Mouse (Mus musculus) erythroblast, adult 5-6 weeks (primary cell): ENCODE data around the gene Gm38119. TPM values are rescaled to one million over a fixed set of nuclear protein-coding genes. Genes with fewer than 3 reads are reported as not detected.

Experiments
- ATAC-seq: replicated peaks from 2 replicates; pipeline ENCODE4 v1.8.0; 2016; ENCODE audit warnings: moderate number of reproducible peaks, mild to moderate bottlenecking, moderate TSS enrichment, inconsistent platforms; ENCODE audit not compliant: poor library complexity, low FRiP score, severe bottlenecking
- total RNA-seq, 2 experiments: library from RNA; stranded (forward) in 1 of 2; stranded (reverse) in 1 of 2; fragments of 150-400 nt in 1 of 2; fragments of 200-764, 138-1000 nt in 1 of 2; gene quantifications; 2 replicates each; pipeline versions ENCODE4 v1.2.3 to v1.2.4; 2015 to 2017; ENCODE audit warnings: low replicate concordance in 2 of 2

Gene Gm38119
- total RNA-seq (2015; ENCODE audit: low replicate concordance) (not detected in 2 replicates), total RNA-seq (2017; ENCODE audit: low replicate concordance) (not detected in 2 replicates)

DNA sequence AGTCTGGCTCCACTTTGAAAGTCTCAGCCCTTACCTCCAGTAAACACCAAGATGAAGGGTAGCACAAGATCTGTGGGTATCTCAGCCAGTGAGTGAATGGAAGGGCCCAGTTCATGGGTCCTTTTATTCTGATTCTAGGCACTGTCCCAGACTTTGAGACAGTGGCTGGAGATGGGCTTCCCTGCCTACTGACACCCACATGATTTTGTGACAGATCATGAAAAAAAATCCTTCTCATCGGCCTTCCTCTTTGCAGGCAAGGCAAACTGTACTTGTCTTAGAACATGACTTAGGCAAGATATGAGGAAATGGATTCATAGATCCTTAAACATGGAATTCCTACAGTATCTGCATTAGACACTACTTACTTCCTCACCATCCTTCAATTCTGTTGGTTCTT is at the start of gene Gm38119:
Gene Gm38119 (minus strand): TSS at position 101 of the 400 bp plus-strand sequence.
- ATAC-seq = no peak

DNA sequence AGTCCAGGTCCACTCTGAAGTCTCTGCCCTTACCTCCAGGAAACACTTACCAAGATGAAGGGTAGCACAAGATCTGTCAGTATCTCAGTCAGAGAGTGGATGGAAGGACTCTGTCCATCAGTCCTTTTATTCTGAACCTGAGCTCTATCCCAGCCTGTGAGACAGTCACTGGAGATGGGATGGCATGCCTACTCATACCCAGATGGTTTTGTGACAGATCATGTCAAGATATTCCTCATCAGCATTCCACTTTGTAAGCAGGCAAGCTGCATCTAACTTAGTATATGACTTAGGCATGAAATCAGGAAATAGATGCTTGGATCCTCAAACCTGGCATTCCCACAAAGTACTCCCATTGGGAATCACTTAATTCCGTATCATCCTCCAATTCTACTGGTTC is 39.9 kb upstream of the Gm38119 start, which contains the start of gene Lce1i:
Gene Lce1i (minus strand): TSS at position 101 of the 400 bp plus-strand sequence.
- ATAC-seq = no peak

DNA sequence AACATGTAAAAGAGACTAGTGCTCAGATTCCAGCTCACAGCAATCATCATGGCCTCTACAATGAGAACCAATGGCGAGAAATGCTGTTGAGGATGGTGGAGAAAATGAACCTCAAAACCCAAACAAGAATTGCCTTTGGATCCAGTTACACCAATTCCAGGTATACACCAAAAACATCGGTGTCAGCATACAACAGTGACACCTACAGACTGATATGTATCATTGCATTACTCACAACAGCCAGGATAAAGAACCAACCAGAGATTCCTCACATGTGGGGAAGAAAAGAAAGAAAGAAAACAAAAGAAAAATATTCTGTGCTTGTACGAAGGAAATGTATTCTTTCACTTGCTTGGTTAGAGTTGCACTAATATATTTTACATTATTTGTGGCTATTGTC is 32.7 kb upstream of the Gm38119 start:
- no peak for ATAC-seq

DNA sequence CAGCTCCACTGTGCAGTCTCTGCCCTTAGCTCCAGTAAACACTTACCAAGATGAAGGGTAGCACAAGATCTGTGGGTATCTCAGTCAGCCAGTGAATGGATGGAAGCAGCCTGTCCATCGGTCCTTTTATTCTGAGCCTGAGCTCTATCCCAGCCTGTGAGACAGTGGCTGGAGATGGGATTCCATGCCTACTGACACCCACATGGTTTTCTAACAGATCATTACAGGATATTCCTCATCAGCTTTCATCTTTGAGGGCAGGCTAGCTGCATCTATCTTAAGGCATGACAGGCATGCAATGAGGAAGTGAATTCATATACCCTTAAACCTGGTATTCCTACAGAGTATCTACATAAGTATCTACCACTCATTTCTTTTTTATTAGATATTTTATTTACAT is 26.1 kb upstream of the Gm38119 start, which contains the start of gene Lce1h:
Gene Lce1h (minus strand): TSS at position 101 of the 400 bp plus-strand sequence.
- ATAC-seq = no peak

DNA sequence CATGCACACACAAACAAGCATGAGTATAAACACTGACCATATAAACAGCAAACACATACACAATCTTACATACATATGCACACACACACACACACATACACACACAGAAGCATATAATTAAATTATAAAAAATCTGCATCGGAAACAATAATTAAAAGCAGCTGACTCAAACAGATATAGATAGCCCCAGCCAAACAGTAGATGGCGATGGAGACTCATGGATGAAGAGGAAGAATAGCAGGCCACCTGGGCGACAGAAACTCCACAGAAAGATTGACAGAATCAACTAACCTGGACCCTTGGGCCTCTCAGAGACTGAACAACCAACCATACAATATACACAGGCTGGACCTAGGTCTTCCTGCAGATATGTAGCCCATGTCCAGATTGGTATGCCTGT is 14.3 kb upstream of the Gm38119 start:
- ATAC-seq = no peak

DNA sequence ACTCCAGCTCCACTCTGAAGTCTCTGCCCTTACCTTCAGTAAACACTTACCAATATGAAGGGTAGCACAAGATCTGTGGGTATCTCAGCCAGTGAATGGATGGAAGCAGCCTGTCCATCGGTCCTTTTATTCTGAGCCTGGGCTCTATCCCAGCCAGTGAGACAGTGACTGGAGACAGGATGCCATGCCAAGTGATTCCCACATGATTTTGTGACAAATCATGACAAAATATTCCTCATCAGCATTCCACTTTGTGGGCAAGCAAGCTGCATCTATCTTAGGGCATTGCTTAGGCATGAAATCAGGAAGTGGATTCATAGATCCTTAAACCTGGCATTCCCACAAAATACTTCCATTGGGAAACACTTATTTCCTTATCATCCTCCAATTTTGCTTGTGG is 13.3 kb upstream of the Gm38119 start, which contains the start of gene Lce1g:
Gene Lce1g (minus strand): TSS at position 101 of the 400 bp plus-strand sequence.
- ATAC-seq = no peak

DNA sequence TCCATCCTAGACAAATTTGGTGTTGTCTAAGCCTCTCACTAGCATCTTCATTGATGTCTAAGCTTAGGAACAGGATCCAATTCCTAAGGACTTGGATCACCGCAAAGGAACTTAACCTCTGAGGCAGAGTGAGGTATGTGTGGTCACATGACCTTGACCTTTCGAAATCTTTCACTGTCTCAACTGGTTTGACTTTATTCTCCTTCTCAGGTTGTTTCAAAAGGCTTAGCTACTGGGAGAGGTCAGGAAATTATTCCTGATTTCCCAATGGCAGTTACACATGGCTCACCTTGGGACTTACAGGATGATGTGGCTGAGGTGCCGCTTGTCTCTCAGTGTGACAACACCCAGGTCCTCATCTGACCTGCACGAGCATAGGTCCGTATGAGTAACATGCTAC is 16.3 kb downstream of the Gm38119 start:
- ATAC-seq = no peak

DNA sequence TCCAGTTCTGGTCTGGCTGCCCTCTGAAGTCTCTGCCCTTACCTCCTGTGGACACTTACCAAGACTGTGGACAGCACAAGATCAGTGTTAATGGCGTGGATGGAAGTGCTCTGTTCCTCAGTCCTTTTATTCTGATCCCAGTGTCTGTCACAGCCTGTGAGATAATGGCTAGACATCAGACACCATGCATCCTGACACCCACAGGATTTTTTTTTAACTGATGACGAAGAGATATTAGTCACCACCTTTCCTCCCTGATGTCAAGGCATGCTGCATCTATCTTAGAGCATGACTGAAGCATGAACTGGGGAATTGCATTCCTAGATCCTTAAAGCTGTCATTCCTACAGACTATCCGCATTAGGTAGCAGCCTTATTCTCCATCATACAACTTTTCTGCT is 18.6 kb downstream of the Gm38119 start, which contains the start of gene Lce1f:
Gene Lce1f (minus strand): TSS at position 101 of the 400 bp plus-strand sequence.
- no peak for ATAC-seq

DNA sequence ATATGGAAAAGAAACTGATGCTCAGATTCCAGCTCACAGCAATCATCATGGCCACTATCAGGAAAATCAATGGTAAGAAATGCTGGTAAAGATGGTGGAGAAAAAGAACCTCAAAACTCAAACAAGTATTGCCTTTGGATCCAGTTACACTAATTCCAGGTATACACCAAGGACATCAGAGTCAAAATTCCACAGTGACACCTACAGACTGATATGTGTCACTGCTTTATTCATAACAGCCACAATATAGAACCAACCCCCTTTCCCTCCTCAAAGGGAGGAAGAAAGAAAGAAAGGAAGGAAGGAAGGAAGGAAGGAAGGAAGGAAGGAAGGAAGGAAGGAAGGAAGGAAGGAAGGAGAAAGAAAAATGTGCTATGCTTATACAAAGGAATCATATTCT is 23.8 kb downstream of the Gm38119 start:
- ATAC-seq = no peak

DNA sequence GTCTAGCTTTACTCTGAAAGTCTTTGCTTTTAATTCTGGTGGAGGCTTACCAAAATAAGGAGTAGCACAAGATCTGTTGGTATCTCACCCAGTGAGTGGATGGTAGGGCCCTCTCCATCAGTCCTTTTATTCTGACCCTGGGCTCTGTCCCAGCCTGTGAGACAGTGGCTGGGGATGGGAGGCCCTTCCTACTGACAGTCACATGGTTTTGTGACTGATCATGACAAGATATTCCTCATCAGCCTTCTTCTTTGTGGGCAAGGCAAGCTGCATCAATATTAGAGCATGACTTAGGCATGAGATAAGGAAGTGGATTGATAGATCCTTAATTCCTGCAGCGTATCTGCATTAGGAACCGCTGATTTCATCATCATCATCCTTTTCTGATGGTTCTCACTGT is 29.9 kb downstream of the Gm38119 start, which contains the start of gene Lce1e:
Gene Lce1e (minus strand): TSS at position 101 of the 400 bp plus-strand sequence.
- no peak for ATAC-seq

DNA sequence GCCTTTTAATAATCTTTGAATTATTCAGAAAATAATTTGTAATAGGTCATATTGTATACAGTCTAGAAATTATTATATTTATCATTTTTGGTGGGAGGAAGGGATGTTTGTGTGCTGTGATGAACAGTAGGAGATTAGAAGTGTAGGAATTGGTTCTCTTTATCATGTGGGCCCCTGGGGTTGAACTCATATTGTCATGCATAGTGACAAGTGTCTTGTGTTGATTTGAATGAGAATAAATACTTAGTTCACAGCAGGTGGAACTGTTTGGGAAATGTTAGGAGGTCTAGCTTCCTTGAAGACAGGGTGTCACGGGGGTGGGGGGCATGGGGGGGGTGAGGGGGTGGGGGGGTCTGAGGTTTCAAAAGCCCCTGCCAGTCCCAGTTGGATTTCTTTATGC is 44.3 kb downstream of the Gm38119 start:
- ATAC-seq = no peak

DNA sequence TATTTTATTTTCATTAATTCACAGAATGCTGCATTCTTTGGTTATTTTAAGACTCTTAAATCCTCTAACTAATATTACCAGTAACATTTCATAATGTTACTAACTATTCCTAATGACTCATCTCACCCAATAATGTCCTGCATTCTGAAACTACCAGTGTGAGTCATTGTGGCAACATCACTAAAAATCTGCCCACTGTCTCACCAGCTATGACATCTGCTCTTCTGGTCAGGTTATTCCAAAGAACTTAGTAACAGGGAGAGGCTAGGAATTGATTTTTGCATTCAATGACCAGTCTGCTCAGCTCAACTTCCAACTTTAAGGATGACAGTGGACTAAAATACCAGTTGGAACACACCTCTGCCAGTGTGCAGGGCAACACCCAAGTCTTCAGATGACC is 47.2 kb downstream of the Gm38119 start:
- no peak for ATAC-seq

DNA sequence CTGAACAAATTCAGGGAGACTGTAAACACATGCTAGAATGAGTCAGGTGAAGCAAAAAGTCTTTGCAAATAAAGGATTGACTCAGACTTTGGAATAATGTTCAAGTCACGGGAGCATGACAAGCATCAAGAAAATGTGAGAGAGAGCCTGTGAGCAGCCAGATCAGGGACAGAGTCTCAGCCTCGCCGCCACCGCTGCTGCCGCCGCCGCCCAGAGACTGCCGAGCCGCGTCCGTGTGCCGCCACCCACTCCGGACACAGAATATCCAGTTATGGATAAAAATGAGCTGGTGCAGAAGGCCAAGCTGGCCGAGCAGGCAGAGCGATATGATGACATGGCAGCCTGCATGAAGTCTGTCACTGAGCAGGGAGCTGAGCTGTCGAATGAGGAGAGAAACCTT is 49.7 kb downstream of the Gm38119 start:
- ATAC-seq = peak; percentile 95

Other genes with a start within 250 kb of the Gm38119 start
- not detected in 2 replicates for gene Sprr4, start 238.6 kb downstream of the Gm38119 start, total RNA-seq (2015; ENCODE audit: low replicate concordance)
- not detected in 2 replicates for gene Sprr4, start 238.6 kb downstream of the Gm38119 start, total RNA-seq (2017; ENCODE audit: low replicate concordance)
- gene 2310046K23Rik, start 204.6 kb downstream of the Gm38119 start, total RNA-seq (2015; ENCODE audit: low replicate concordance) = not detected in 2 replicates
- not detected in 2 replicates for gene 2310046K23Rik, start 204.6 kb downstream of the Gm38119 start, total RNA-seq (2017; ENCODE audit: low replicate concordance)
- 1.0 TPM in 1 of 2 replicates, not detected in the other for gene Ivl, start 165.4 kb downstream of the Gm38119 start, total RNA-seq (2015; ENCODE audit: low replicate concordance)
- 0.56 TPM in 1 of 2 replicates, not detected in the other for gene Ivl, start 165.4 kb downstream of the Gm38119 start, total RNA-seq (2017; ENCODE audit: low replicate concordance)
- gene Smcp, start 150.1 kb downstream of the Gm38119 start, total RNA-seq (2015; ENCODE audit: low replicate concordance) = not detected in 2 replicates
- not detected in 2 replicates for gene Smcp, start 150.1 kb downstream of the Gm38119 start, total RNA-seq (2017; ENCODE audit: low replicate concordance)
- not detected in 2 replicates for gene 2210017I01Rik, start 131.6 kb downstream of the Gm38119 start, total RNA-seq (2015; ENCODE audit: low replicate concordance)
- gene 2210017I01Rik, start 131.6 kb downstream of the Gm38119 start, total RNA-seq (2017; ENCODE audit: low replicate concordance) = not detected in 2 replicates
- gene Lce6a, start 117.4 kb downstream of the Gm38119 start, total RNA-seq (2015; ENCODE audit: low replicate concordance) = not detected in 2 replicates
- gene Lce6a, start 117.4 kb downstream of the Gm38119 start, total RNA-seq (2017; ENCODE audit: low replicate concordance) = not detected in 2 replicates
- gene Lce1a1, start 90.8 kb downstream of the Gm38119 start, total RNA-seq (2015; ENCODE audit: low replicate concordance) = not detected in 2 replicates
- gene Lce1a1, start 90.8 kb downstream of the Gm38119 start, total RNA-seq (2017; ENCODE audit: low replicate concordance) = not detected in 2 replicates
- not detected in 2 replicates for gene Lce1b, start 82.2 kb downstream of the Gm38119 start, total RNA-seq (2015; ENCODE audit: low replicate concordance)
- gene Lce1b, start 82.2 kb downstream of the Gm38119 start, total RNA-seq (2017; ENCODE audit: low replicate concordance) = not detected in 2 replicates
- not detected in 2 replicates for gene Lce1a2, start 68.8 kb downstream of the Gm38119 start, total RNA-seq (2015; ENCODE audit: low replicate concordance)
- gene Lce1a2, start 68.8 kb downstream of the Gm38119 start, total RNA-seq (2017; ENCODE audit: low replicate concordance) = not detected in 2 replicates
- gene Lce1c, start 59.8 kb downstream of the Gm38119 start, total RNA-seq (2015; ENCODE audit: low replicate concordance) = not detected in 2 replicates
- gene Lce1c, start 59.8 kb downstream of the Gm38119 start, total RNA-seq (2017; ENCODE audit: low replicate concordance) = not detected in 2 replicates
- gene Lce1d, start 51.9 kb downstream of the Gm38119 start, total RNA-seq (2015; ENCODE audit: low replicate concordance) = not detected in 2 replicates
- not detected in 2 replicates for gene Lce1d, start 51.9 kb downstream of the Gm38119 start, total RNA-seq (2017; ENCODE audit: low replicate concordance)
- gene Lce1e, start 30.0 kb downstream of the Gm38119 start, total RNA-seq (2015; ENCODE audit: low replicate concordance) = not detected in 2 replicates
- gene Lce1e, start 30.0 kb downstream of the Gm38119 start, total RNA-seq (2017; ENCODE audit: low replicate concordance) = not detected in 2 replicates
- gene Lce1f, start 18.7 kb downstream of the Gm38119 start, total RNA-seq (2015; ENCODE audit: low replicate concordance) = not detected in 2 replicates
- not detected in 2 replicates for gene Lce1f, start 18.7 kb downstream of the Gm38119 start, total RNA-seq (2017; ENCODE audit: low replicate concordance)
- not detected in 2 replicates for gene Lce1g, start 13.2 kb upstream of the Gm38119 start, total RNA-seq (2015; ENCODE audit: low replicate concordance)
- not detected in 2 replicates for gene Lce1g, start 13.2 kb upstream of the Gm38119 start, total RNA-seq (2017; ENCODE audit: low replicate concordance)
- not detected in 2 replicates for gene Lce1h, start 26.0 kb upstream of the Gm38119 start, total RNA-seq (2015; ENCODE audit: low replicate concordance)
- not detected in 2 replicates for gene Lce1h, start 26.0 kb upstream of the Gm38119 start, total RNA-seq (2017; ENCODE audit: low replicate concordance)
- not detected in 2 replicates for gene Lce1i, start 39.8 kb upstream of the Gm38119 start, total RNA-seq (2015; ENCODE audit: low replicate concordance)
- gene Lce1i, start 39.8 kb upstream of the Gm38119 start, total RNA-seq (2017; ENCODE audit: low replicate concordance) = not detected in 2 replicates
- gene Lce1j, start 51.4 kb upstream of the Gm38119 start, total RNA-seq (2015; ENCODE audit: low replicate concordance) = not detected in 2 replicates
- not detected in 2 replicates for gene Lce1j, start 51.4 kb upstream of the Gm38119 start, total RNA-seq (2017; ENCODE audit: low replicate concordance)
- gene Lce1k, start 68.8 kb upstream of the Gm38119 start, total RNA-seq (2015; ENCODE audit: low replicate concordance) = not detected in 2 replicates
- gene Lce1k, start 68.8 kb upstream of the Gm38119 start, total RNA-seq (2017; ENCODE audit: low replicate concordance) = not detected in 2 replicates
- not detected in 2 replicates for gene Kprp, start 88.2 kb upstream of the Gm38119 start, total RNA-seq (2015; ENCODE audit: low replicate concordance)
- gene Kprp, start 88.2 kb upstream of the Gm38119 start, total RNA-seq (2017; ENCODE audit: low replicate concordance) = not detected in 2 replicates
- not detected in 2 replicates for gene Lce1l, start 112.2 kb upstream of the Gm38119 start, total RNA-seq (2015; ENCODE audit: low replicate concordance)
- gene Lce1l, start 112.2 kb upstream of the Gm38119 start, total RNA-seq (2017; ENCODE audit: low replicate concordance) = not detected in 2 replicates
- gene 2310050C09Rik, start 131.1 kb upstream of the Gm38119 start, total RNA-seq (2015; ENCODE audit: low replicate concordance) = not detected in 2 replicates
- not detected in 2 replicates for gene 2310050C09Rik, start 131.1 kb upstream of the Gm38119 start, total RNA-seq (2017; ENCODE audit: low replicate concordance)
- gene Lce3a, start 187.1 kb upstream of the Gm38119 start, total RNA-seq (2015; ENCODE audit: low replicate concordance) = not detected in 2 replicates
- not detected in 2 replicates for gene Lce3a, start 187.1 kb upstream of the Gm38119 start, total RNA-seq (2017; ENCODE audit: low replicate concordance)
- not detected in 2 replicates for gene Lce3b, start 193.9 kb upstream of the Gm38119 start, total RNA-seq (2015; ENCODE audit: low replicate concordance)
- not detected in 2 replicates for gene Lce3b, start 193.9 kb upstream of the Gm38119 start, total RNA-seq (2017; ENCODE audit: low replicate concordance)
- not detected in 2 replicates for gene Lce3c, start 205.4 kb upstream of the Gm38119 start, total RNA-seq (2015; ENCODE audit: low replicate concordance)
- not detected in 2 replicates for gene Lce3c, start 205.4 kb upstream of the Gm38119 start, total RNA-seq (2017; ENCODE audit: low replicate concordance)
- not detected in 2 replicates for gene Lce3d, start 218.3 kb upstream of the Gm38119 start, total RNA-seq (2015; ENCODE audit: low replicate concordance)
- gene Lce3d, start 218.3 kb upstream of the Gm38119 start, total RNA-seq (2017; ENCODE audit: low replicate concordance) = not detected in 2 replicates
- not detected in 2 replicates for gene Lce3e, start 228.0 kb upstream of the Gm38119 start, total RNA-seq (2015; ENCODE audit: low replicate concordance)
- gene Lce3e, start 228.0 kb upstream of the Gm38119 start, total RNA-seq (2017; ENCODE audit: low replicate concordance) = not detected in 2 replicates